In the genomic region with DNA sequence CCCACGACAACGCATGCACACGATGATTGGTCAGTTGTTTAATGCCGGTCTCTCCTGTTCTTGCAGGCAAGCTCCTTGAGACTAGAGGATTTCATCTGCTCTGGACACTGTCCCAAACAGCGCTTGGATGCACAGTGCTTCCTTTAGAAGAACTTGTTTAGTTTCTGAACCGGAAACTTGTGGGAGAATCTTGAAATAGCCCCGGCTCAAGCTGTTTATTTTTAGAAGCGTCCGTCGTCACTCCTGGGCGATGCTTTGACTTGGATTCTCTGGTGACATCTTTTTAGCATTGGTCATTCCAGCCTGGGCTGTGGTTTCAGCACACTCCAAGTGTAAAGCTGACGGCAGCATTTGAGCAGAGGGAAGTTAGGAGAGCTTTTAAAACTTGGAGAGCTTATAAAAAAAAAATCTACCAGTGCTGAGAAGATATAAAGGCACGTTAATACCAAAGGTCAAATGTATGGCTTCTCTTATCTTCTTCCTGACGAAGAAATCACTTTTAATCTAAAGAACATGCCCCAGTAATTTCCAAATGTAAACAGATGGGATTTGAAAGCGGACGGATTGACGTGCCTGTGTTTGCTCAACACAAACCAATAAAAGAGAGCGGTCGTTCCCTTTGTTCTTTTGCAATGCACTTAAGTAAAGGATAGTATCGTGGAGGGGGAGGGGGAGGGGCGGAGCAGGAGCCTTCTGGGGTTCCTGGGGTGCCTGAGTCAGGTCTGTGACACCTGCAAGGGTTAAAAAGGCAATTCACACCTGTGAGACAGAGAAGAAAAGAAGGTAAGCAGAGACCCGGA, we compare ENCODE assay signal across 8 mouse cellular contexts. TPM values are rescaled to one million over a fixed set of nuclear protein-coding genes. Genes with fewer than 3 reads are reported as not detected.
A peak's percentile ranks its signal among the peaks of the same experiment; 100 is the strongest.
DNase-seq lines count a peak whose midpoint lies in the region; ATAC-seq and TF ChIP-seq lines count a peak whose summit lies in the region.

No protein-coding gene starts in this region.

- ATAC-seq in stomach, embryonic 16.5 days (ENCODE audit: insufficient read depth, low FRiP score) = peak; percentile 56; the same call in 1 of the 2 replicates

- H3K4me2 ChIP-seq in stomach, embryonic 16.5 days (ENCODE audit: low read depth, low read length) = peak overlapping the region; percentile 44

- WGBS in heart, embryonic 10.5 days = 10% methylated on average over 22 of the region's 22 CpGs
- WGBS in kidney, adult 2 months = 17% methylated on average over 22 of the region's 22 CpGs
- WGBS in lung, adult 2 months = 3% methylated on average over 22 of the region's 22 CpGs
- WGBS in stomach, embryonic 16.5 days = 5% methylated on average over 22 of the region's 22 CpGs

- no peak for TF ChIP-seq CTCF in kidney, adult 2 months (conservative IDR thresholded peaks at IDR 0.05; ENCODE audit: insufficient read depth, insufficient read length, low read depth, low read length)
- TF ChIP-seq CTCF in lung, adult 2 months (IDR thresholded peaks at IDR 0.05; ENCODE audit: insufficient read depth, low read length) = no peak

- peaks cover 3% of the 10 kb centered on the region; the same call in 1 of the 2 replicates for H3K4me1 ChIP-seq in brown adipose tissue, adult 24 weeks (ENCODE audit: control insufficient read depth, insufficient read depth, insufficient read length, low read length)
- peaks cover 58% of the 10 kb centered on the region for H3K4me1 ChIP-seq in heart, embryonic 10.5 days
- no peaks in the 10 kb centered on the region for H3K4me1 ChIP-seq in kidney, adult 2 months (ENCODE audit: control insufficient read depth, insufficient read depth, low read length)
- H3K4me1 ChIP-seq in lung, adult 2 months (ENCODE audit: control insufficient read depth, insufficient read depth, low read length) = peaks cover 3% of the 10 kb centered on the region; the same call in 1 of the 2 replicates
- H3K4me1 ChIP-seq in stomach, embryonic 16.5 days (ENCODE audit: control insufficient read depth, insufficient read depth, low read length) = peaks cover 14% of the 10 kb centered on the region; the same call in 1 of the 2 replicates

- TF ChIP-seq POLR2A in kidney, adult 2 months (IDR thresholded peaks at IDR 0.05; ENCODE audit: low read depth, low read length) = no peak
- no peak for TF ChIP-seq POLR2A in lung, adult 2 months (IDR thresholded peaks at IDR 0.05; ENCODE audit: borderline replicate concordance, extremely low read depth, low read depth, low read length)

- H3K27me3 ChIP-seq in heart, embryonic 10.5 days (ENCODE audit: insufficient read depth, poor library complexity, severe bottlenecking) = no peaks in the 10 kb centered on the region
- H3K27me3 ChIP-seq in kidney, adult 2 months (replicated peaks; ENCODE audit: control insufficient read depth, insufficient read depth, low read length) = no peaks in the 10 kb centered on the region
- no peaks in the 10 kb centered on the region for H3K27me3 ChIP-seq in stomach, embryonic 16.5 days (ENCODE audit: control insufficient read depth, insufficient read depth, low read length)

- H3K36me3 ChIP-seq in heart, embryonic 10.5 days = no peaks in the 10 kb centered on the region
- H3K36me3 ChIP-seq in kidney, adult 2 months (ENCODE audit: control insufficient read depth, insufficient read depth, low read length) = no peaks in the 10 kb centered on the region
- no peaks in the 10 kb centered on the region for H3K36me3 ChIP-seq in stomach, embryonic 16.5 days (ENCODE audit: control insufficient read depth, insufficient read depth, low read length)

- H3K27ac ChIP-seq in brown adipose tissue, adult 24 weeks (replicated peaks; ENCODE audit: low read depth, low read length) = no peak overlapping the region
- H3K27ac ChIP-seq in heart, embryonic 10.5 days = peak overlapping the region; percentile 89
- H3K27ac ChIP-seq in kidney, adult 2 months (ENCODE audit: insufficient read depth, low read depth, low read length) = no peak overlapping the region
- peak overlapping the region; percentile 41; the same call in 1 of the 2 replicates for H3K27ac ChIP-seq in stomach, embryonic 16.5 days (ENCODE audit: low read length)

- H3K9ac ChIP-seq in stomach, embryonic 16.5 days (ENCODE audit: low read length) = peak overlapping the region; percentile 3; the same call in 1 of the 2 replicates

- DNase-seq in layer of hippocampus, adult 9-10 months (ENCODE audit: low spot score) = peak; percentile 44
- DNase-seq in layer of hippocampus, postnatal 25 days (ENCODE audit: extremely low spot score in 1 of 2, low spot score in 1 of 2) = no peak
- DNase-seq in heart, embryonic 10.5 days (ENCODE audit: low spot score) = peak; percentile 88
- peak; percentile 65 for DNase-seq in kidney, adult 2 months
- DNase-seq in lung, adult 2 months = peak; percentile 11
- no peak for DNase-seq in thymus, postnatal 25 days

- peak overlapping the region; percentile 19; the same call in 1 of the 2 replicates for H3K4me3 ChIP-seq in brown adipose tissue, adult 24 weeks (ENCODE audit: insufficient read depth, low read depth, low read length)
- H3K4me3 ChIP-seq in heart, embryonic 10.5 days = peak overlapping the region; percentile 41
- no peak overlapping the region for H3K4me3 ChIP-seq in kidney, adult 2 months (ENCODE audit: insufficient read depth, low read depth, low read length)
- H3K4me3 ChIP-seq in lung, adult 2 months (replicated peaks; ENCODE audit: extremely low read depth, low read depth, low read length) = no peak overlapping the region
- H3K4me3 ChIP-seq in stomach, embryonic 16.5 days (replicated peaks; ENCODE audit: low read length) = peak overlapping the region; percentile 25; the same call in 1 of the 2 replicates

- no peaks in the 10 kb centered on the region for H3K9me3 ChIP-seq in heart, embryonic 10.5 days
- no peaks in the 10 kb centered on the region for H3K9me3 ChIP-seq in stomach, embryonic 16.5 days (replicated peaks; ENCODE audit: control insufficient read depth, low read length)

RNA-seq across cellular contexts. Expression of gene Sipa1l1, which starts 46.5 kb away (rescaled TPM):
- total RNA-seq in layer of hippocampus, postnatal 25 days (2021) = 100 to 1,000 TPM; 185 to 216 TPM
- 23.9 and 29.7 TPM in 2 replicates for polyA plus RNA-seq in brown adipose tissue, adult 24 weeks (2012; ENCODE audit: insufficient read depth, insufficient read length, missing spikeins)
- 35.2 and 37.0 TPM in 2 replicates for polyA plus RNA-seq in heart, embryonic 10.5 days (2016; fragmentation: Nextera tagmentation; extraction: Ambion mirVana)
- 34.0 and 34.1 TPM in 2 replicates for polyA plus RNA-seq in kidney, adult 2 months (2012; rRNA removed)
- polyA plus RNA-seq in lung, adult 2 months (2012; rRNA removed) = 25.3 and 26.9 TPM in 2 replicates
- 28.9 and 32.8 TPM in 2 replicates for polyA plus RNA-seq in stomach, embryonic 16.5 days (2015; fragmentation: Nextera tagmentation; extraction: Ambion mirVana)

Comparison
In these comparisons a context has a peak if more than half of its experiments do, and no peak if none do; other contexts are left out.
1. DNase-seq: peak in layer of hippocampus, adult 9-10 months (single experiment), heart, embryonic 10.5 days (single experiment), kidney, adult 2 months (single experiment) and lung, adult 2 months (single experiment); none in layer of hippocampus, postnatal 25 days (0 of 2) and thymus, postnatal 25 days (single experiment).
2. H3K27ac ChIP-seq: peak in heart, embryonic 10.5 days (single experiment) and stomach, embryonic 16.5 days (single experiment); none in brown adipose tissue, adult 24 weeks (single experiment) and kidney, adult 2 months (single experiment).
3. H3K4me3 ChIP-seq: peak in brown adipose tissue, adult 24 weeks (single experiment), heart, embryonic 10.5 days (single experiment) and stomach, embryonic 16.5 days (single experiment); none in kidney, adult 2 months (single experiment) and lung, adult 2 months (single experiment).